Mouse (Mus musculus) heart, adult 2 months (tissue): ENCODE measurements around the gene Tcf7l1. TPM values are rescaled to one million over a fixed set of nuclear protein-coding genes. Genes with fewer than 3 reads are reported as not detected.

Experiments
- DNase-seq, 2 experiments: peaks; one replicate each; pipeline ENCODE4 v3.0.0; 2021
- H3K27ac ChIP-seq: fragments of 200-600 bp; 2 replicates; pipeline ENCODE4 v1.8.1; 2022
- H3K27me3 ChIP-seq: fragments of 200-500 bp; 2 replicates; pipeline ENCODE4 v1.6.1; 2012; ENCODE audit warnings: mild to moderate bottlenecking, low read length, inconsistent platforms, mixed read lengths; ENCODE audit not compliant: control insufficient read depth, insufficient read depth
- H3K36me3 ChIP-seq: fragments of 200-500 bp; 2 replicates; pipeline ENCODE4 v1.6.1; 2012; ENCODE audit warnings: low read length, inconsistent platforms; ENCODE audit not compliant: control insufficient read depth, insufficient read depth
- H3K4me1 ChIP-seq: fragments of 200-500 bp; 2 replicates; pipeline ENCODE4 v1.6.1; 2011; ENCODE audit warnings: low read length; ENCODE audit not compliant: control insufficient read depth, insufficient read depth
- H3K4me3 ChIP-seq: fragments of 200-600 bp; 2 replicates; pipeline ENCODE4 v1.8.1; 2022
- H3K79me2 ChIP-seq: fragments of 200-500 bp; replicated peaks from 2 replicates; pipeline ENCODE4 v1.6.1; 2012; ENCODE audit warnings: mild to moderate bottlenecking, inconsistent platforms, low read length, moderate library complexity, mixed read lengths; ENCODE audit not compliant: control insufficient read depth, insufficient read depth
- H3K9ac ChIP-seq: fragments of 200-500 bp; 2 replicates; pipeline ENCODE4 v1.6.1; 2012; ENCODE audit warnings: low read depth, mild to moderate bottlenecking, control low read depth, inconsistent platforms, low read length, mixed read lengths
- CTCF ChIP-seq: fragments of 200-600 bp; IDR thresholded peaks from 2 replicates; pipeline ENCODE4 v1.8.1; 2022; ENCODE audit warnings: antibody characterized with exemption, mild to moderate bottlenecking, moderate library complexity
- EP300 ChIP-seq: fragments of 200-500 bp; IDR thresholded peaks from 2 replicates; pipeline ENCODE4 v1.6.1; 2011; ENCODE audit warnings: low read depth, low read length, control low read depth; ENCODE audit not compliant: insufficient read depth
- POLR2A ChIP-seq: fragments of 200-500 bp; IDR thresholded peaks from 2 replicates; pipeline ENCODE4 v1.6.1; 2011; ENCODE audit warnings: mild to moderate bottlenecking, low read depth, low read length, control low read depth; ENCODE audit not compliant: insufficient read depth
- WGBS: fragments of 180-500 bp; shearing (Covaris S2); methylation state at CpG from one replicate; pipeline ENCODE4 v1.1.7; 2018; 5-methylcytosine and 5-hydroxymethylcytosine counted together
- intact Hi-C: fragments of 180-260 bp; cut with DNase I; formaldehyde crosslinking; loops from one replicate; pipeline ENCODE4 v1.15.1; 2025
- polyA plus RNA-seq: library from polyadenylated mRNA; depleted of rRNA; stranded (reverse); fragments of >200 nt; gene quantifications from 2 replicates; pipeline ENCODE4 v1.2.3, GENCODE M21; 2012
- total RNA-seq, 2 experiments: library from RNA; stranded (reverse); gene quantifications; 2 replicates each; pipeline ENCODE4 v1.2.3; 2021

The Tcf7l1 gene
- total and polyA plus RNA-seq, 3 experiments, result 8.8 to 17.7 (median 10.0) TPM

DNA sequence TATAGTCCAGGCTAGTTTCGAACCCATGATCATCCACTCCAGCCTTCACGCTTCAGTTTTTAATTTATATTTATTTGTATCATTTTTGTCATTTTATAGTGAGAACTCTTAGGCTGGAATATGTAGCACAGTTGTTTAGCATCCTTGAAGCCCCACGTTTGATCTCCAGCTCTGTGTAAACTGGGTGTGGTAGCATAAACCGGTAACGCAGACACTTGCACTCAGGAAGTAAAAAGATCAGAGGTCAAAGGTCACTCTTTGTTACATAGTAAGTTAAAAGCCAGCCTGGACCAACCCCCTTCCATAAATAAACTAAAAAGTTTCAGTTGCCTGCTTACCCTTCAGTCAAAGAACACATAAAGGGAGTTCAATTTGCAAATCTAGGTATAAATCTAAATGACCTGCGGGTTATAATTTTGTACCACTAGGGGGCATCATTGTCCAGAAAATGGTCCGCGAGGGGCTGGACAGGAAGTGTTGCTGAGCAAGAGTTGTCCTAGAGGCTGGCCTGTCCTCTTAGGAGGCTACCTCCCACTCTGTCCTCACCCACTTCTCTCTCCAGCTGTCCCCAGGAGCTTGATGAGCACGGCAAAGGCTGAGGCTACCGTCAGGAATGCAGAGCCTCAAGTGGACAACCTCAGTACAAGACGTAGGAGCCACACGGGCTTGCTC lies 153.2 kb downstream of the Tcf7l1 start:
- H3K4me1 ChIP-seq, result peaks cover 4% of the 10 kb centered on the region
- intact Hi-C loops, result loop anchor here (1.0 to 5.0 kb wide), 3 partner anchors 153 to 591 kb away; partner anchors contain the start of gene Tcf7l1
- TF ChIP-seq EP300 (peak; percentile 68; the same call in 1 of the 2 replicates), POLR2A (no peak), CTCF (peak; percentile 89)
- peak; percentile 56 to 57 for DNase-seq
- no peak overlapping the region; the same call in 1 of the 2 replicates for H3K27ac ChIP-seq
- no peaks in the 10 kb centered on the region for H3K36me3 ChIP-seq
- no peak overlapping the region for H3K4me3 ChIP-seq
- no peak overlapping the region for H3K9ac ChIP-seq
- no peaks in the 10 kb centered on the region; the same call in 1 of the 2 replicates for H3K79me2 ChIP-seq
- no peaks in the 10 kb centered on the region for H3K27me3 ChIP-seq
- WGBS, result 27% methylated on average over 12 of the region's 12 CpGs

- H3K9ac ChIP-seq, result no peak overlapping the region
- TF ChIP-seq EP300, result no peak
- no peak for TF ChIP-seq CTCF
- no peak for TF ChIP-seq POLR2A
- 78% methylated on average over 10 of the region's 10 CpGs for WGBS
- no peaks in the 10 kb centered on the region for H3K36me3 ChIP-seq
- H3K4me1 ChIP-seq, result peaks cover 4% of the 10 kb centered on the region
- H3K79me2 ChIP-seq, result no peaks in the 10 kb centered on the region; the same call in 1 of the 2 replicates
- H3K4me3 ChIP-seq, result no peak overlapping the region
- intact Hi-C loops, result loop anchor here (5.0 kb wide), 1 partner anchor 33 kb away; no protein-coding TSS in a partner anchor
- no peaks in the 10 kb centered on the region for H3K27me3 ChIP-seq
- DNase-seq, result no peak
- H3K27ac ChIP-seq, result no peak overlapping the region
These were observed 154.7 kb downstream of the Tcf7l1 start for GRCm38 (mm10) chr6:72634311-72634710.

DNA sequence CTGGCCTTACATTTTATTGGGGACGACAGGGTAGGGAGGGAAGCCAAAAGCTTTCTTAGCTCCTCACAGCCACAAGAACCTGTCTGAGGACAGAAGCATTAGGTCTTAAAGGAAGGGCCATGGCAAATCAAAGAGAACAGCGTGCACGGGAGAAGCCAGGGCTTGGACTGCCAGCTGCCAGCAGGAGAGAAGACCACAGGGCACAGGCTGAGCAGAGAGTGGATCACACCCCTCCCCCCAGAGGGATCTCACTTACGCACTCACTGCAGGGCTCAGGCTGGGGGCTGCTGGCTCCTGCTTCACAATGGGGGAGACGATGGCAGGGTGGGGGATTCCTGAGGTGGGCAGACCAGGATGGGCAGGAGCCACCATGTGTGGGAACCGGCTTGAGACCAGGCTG lies 157.4 kb downstream of the Tcf7l1 start:
- H3K4me3 ChIP-seq, result no peak overlapping the region
- 87% methylated on average over 6 of the region's 6 CpGs for WGBS
- no peak overlapping the region for H3K9ac ChIP-seq
- TF ChIP-seq EP300, result no peak
- no peak for TF ChIP-seq POLR2A
- no peak for TF ChIP-seq CTCF
- H3K36me3 ChIP-seq, result no peaks in the 10 kb centered on the region
- H3K79me2 ChIP-seq, result no peaks in the 10 kb centered on the region
- no peak overlapping the region for H3K27ac ChIP-seq
- peaks cover 4% of the 10 kb centered on the region for H3K4me1 ChIP-seq
- no peak for DNase-seq
- H3K27me3 ChIP-seq, result no peaks in the 10 kb centered on the region
- intact Hi-C loops, result loop anchor here (5.0 kb wide), 1 partner anchor 36 kb away; no protein-coding TSS in a partner anchor

- intact Hi-C loops, result loop anchor here (5.0 kb wide), 1 partner anchor 36 kb away; no protein-coding TSS in a partner anchor
- DNase-seq, result no peak
- H3K9ac ChIP-seq, result no peak overlapping the region
- H3K79me2 ChIP-seq, result no peaks in the 10 kb centered on the region
- no peak overlapping the region for H3K27ac ChIP-seq
- H3K4me3 ChIP-seq, result no peak overlapping the region
- H3K36me3 ChIP-seq, result no peaks in the 10 kb centered on the region
- no peaks in the 10 kb centered on the region for H3K4me1 ChIP-seq
- no peaks in the 10 kb centered on the region for H3K27me3 ChIP-seq
- TF ChIP-seq POLR2A (no peak), CTCF (no peak), EP300 (no peak)
- WGBS, result 93% methylated on average over 14 of the region's 14 CpGs
These were observed 158.1 kb downstream of the Tcf7l1 start for GRCm38 (mm10) chr6:72630961-72631360.

DNA sequence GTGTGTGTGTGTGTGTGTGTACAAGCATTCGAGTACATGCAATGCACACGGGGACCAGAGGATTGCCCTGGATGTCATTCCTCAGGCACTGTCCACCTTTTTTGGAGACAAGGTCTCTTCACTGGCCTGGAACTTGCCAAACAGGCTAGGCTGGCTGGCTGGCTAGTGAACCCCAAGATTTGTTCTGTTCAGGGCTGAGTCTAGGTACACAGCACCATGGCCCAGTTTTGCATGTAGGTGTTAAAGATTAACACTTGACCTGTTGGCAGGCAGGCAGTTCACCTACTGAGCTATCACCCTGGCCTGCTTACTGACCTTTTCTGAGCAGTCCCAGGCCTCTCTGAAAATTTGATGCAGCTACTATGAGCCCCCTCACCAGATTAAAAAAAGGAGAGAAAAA lies 158.7 kb downstream of the Tcf7l1 start:
- intact Hi-C loops, result loop anchor here (5.0 kb wide), 1 partner anchor 37 kb away; no protein-coding TSS in a partner anchor
- no peaks in the 10 kb centered on the region for H3K36me3 ChIP-seq

GRCm38 (mm10) chr6:72627276-72627675 lies 161.8 kb downstream of the Tcf7l1 start:
- no peaks in the 10 kb centered on the region for H3K36me3 ChIP-seq

More for the DNA sequence above, 158.7 kb downstream of the Tcf7l1 start:
- no peak overlapping the region for H3K27ac ChIP-seq
- H3K27me3 ChIP-seq, result no peaks in the 10 kb centered on the region
- no peaks in the 10 kb centered on the region for H3K79me2 ChIP-seq
- no peaks in the 10 kb centered on the region for H3K4me1 ChIP-seq
- TF ChIP-seq CTCF, result no peak
- TF ChIP-seq EP300, result no peak
- no peak for TF ChIP-seq POLR2A
- 86% methylated on average over 2 of the region's 2 CpGs for WGBS
- H3K4me3 ChIP-seq, result no peak overlapping the region
- DNase-seq, result no peak
- H3K9ac ChIP-seq, result no peak overlapping the region

More at GRCm38 (mm10) chr6:72627276-72627675, 161.8 kb downstream of the Tcf7l1 start:
- 92% methylated on average over 16 of the region's 16 CpGs for WGBS
- Histone ChIP-seq H3K9ac (no peak overlapping the region), H3K27ac (no peak overlapping the region), H3K79me2 (no peaks in the 10 kb centered on the region), H3K4me3 (no peak overlapping the region), H3K4me1 (no peaks in the 10 kb centered on the region; the same call in 1 of the 2 replicates), H3K27me3 (no peaks in the 10 kb centered on the region)
- no peak for TF ChIP-seq POLR2A
- TF ChIP-seq EP300, result no peak
- TF ChIP-seq CTCF, result no peak
- DNase-seq, result no peak
- intact Hi-C loops, result no loop called here
